Comparison of ENCODE assay signal across 22 mouse cellular contexts in the genomic region with DNA sequence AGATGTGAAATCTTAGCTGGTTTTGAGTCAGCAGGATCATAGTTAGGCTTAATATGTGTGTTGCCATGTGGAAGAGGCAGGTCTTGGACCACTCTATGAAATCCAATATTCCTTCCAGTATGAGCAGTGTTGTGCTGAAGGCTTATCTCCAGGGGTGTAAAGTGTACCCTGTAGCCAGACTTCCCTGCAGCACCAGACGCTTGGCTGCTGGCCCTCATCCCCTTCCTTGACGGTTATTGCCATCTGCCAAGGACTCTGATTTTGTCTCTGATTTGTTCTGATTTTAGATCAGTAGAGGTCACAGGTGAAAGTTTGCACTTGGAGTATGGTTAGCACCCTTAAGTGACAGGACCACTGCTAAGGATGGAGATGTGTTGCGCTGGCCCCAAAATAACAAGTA.
"Had no signal": no experiment of that assay in that cellular context is flagged by ENCODE, and none has a peak within 500 bp of the region (broad histone marks: within the 10 kb centered on the region; RNA-seq: fewer than 3 reads in every experiment).

No protein-coding gene starts in this region.

- H3K9ac ChIP-seq: heart, embryonic 13.5 days; heart, embryonic 15.5 days; hindbrain, embryonic 13.5 days; kidney, embryonic 15.5 days; limb, embryonic 13.5 days; limb, embryonic 15.5 days; liver, embryonic 12.5 days; liver, embryonic 14.5 days had no signal

- H3K27ac ChIP-seq: heart, adult 2 months; heart, embryonic 13.5 days; heart, embryonic 15.5 days; hindbrain, embryonic 13.5 days; kidney, embryonic 15.5 days; kidney, postnatal 0 days; limb, embryonic 13.5 days; limb, embryonic 15.5 days; liver, embryonic 12.5 days; liver, embryonic 14.5 days had no signal

- DNase-seq: gastrocnemius, postnatal 25 days; heart, adult 11 months; heart, adult 2 months; heart, postnatal 14 days; heart, postnatal 36 days; kidney, adult 11 months; kidney, adult 2 months; kidney, adult 9 months; kidney, postnatal 14 days; kidney, postnatal 36 days had no signal

- H3K4me3 ChIP-seq: heart, adult 2 months; heart, embryonic 13.5 days; heart, embryonic 15.5 days; hindbrain, embryonic 13.5 days; kidney, embryonic 15.5 days; limb, embryonic 13.5 days; limb, embryonic 15.5 days; liver, embryonic 12.5 days had no signal

- H3K4me1 ChIP-seq: kidney, embryonic 15.5 days; limb, embryonic 13.5 days had no signal

- H3K4me2 ChIP-seq: heart, embryonic 11.5 days; heart, embryonic 13.5 days; heart, embryonic 15.5 days; hindbrain, embryonic 13.5 days; kidney, embryonic 15.5 days; limb, embryonic 13.5 days; limb, embryonic 15.5 days; liver, embryonic 12.5 days had no signal

- H3K9me3 ChIP-seq: heart, embryonic 13.5 days; heart, embryonic 15.5 days; hindbrain, embryonic 13.5 days; kidney, embryonic 15.5 days; limb, embryonic 13.5 days; limb, embryonic 15.5 days; liver, embryonic 12.5 days had no signal

- ATAC-seq: hindbrain, embryonic 16.5 days; intestine, embryonic 16.5 days; liver, embryonic 12.5 days had no signal

- H3K36me3 ChIP-seq: heart, embryonic 15.5 days; hindbrain, embryonic 13.5 days; kidney, embryonic 15.5 days; limb, embryonic 13.5 days; limb, embryonic 15.5 days; liver, embryonic 12.5 days had no signal

- H3K27me3 ChIP-seq: heart, embryonic 13.5 days; heart, embryonic 15.5 days; hindbrain, embryonic 13.5 days; kidney, embryonic 15.5 days; limb, embryonic 13.5 days; limb, embryonic 15.5 days had no signal
